Mouse (Mus musculus): ENCODE data around the gene Nxph1. TPM values are rescaled to one million over a fixed set of nuclear protein-coding genes. Genes with fewer than 3 reads are reported as not detected.

Gene Nxph1
- polyA plus RNA-seq, 2 experiments, result not detected

DNA sequence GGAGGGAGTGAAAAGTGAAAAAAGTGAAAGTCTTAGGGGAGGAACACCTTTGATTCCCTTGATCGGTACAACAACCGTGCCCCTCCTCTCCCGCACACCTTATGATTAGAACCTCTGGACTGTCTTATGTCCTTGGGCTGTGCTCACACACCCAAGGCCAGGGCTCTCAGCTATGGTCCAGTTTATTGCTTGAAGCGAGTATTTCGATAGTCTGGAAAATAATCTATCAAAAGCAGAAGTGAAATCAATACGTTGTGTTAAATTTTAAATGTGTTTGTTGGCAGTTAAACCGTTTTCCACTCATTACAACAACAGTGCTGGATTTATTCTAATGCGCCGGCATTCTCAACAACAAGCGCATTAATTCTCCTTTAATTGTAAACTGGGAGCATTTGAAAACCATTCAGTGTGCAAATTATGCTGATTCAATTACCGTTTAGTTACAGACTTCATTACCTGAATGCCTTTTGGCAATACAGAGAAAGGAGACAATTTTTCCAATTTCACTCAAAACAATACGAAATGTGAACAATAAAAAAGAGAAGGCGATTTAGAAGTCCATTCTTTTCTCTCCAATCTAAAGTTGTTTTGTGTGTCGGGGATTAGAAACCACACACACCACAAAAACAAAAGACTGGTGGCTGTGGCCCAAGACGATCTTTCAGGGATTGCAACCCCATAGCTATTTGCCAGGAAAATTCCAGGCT, 3.8 kb downstream of the Nxph1 start:
- H3K4me1 ChIP-seq (replicated peaks; ENCODE audit: control insufficient read depth in 2 of 2, insufficient read depth in 2 of 2, low read length in 1 of 2), result no peaks in the 10 kb centered on the region
- H3K27me3 ChIP-seq (ENCODE audit: control insufficient read depth, insufficient read depth, low read length), result peaks cover 84% of the 10 kb centered on the region
- H3K4me3 ChIP-seq (ENCODE audit: insufficient read depth in 1 of 2, low read depth in 2 of 2, low read length in 2 of 2), result no peak overlapping the region
- no peak for DNase-seq (ENCODE audit: low read depth in 3 of 3, low spot score in 3 of 3)
- ATAC-seq (ENCODE audit: insufficient read depth), result no peak
- no peak overlapping the region for H3K27ac ChIP-seq
- 17% methylated on average over 15 of the region's 15 CpGs for WGBS (ENCODE audit: insufficient replicate concordance)
- no peaks in the 10 kb centered on the region for H3K9me3 ChIP-seq (ENCODE audit: control insufficient read depth, low read length)
- H3K36me3 ChIP-seq (replicated peaks; ENCODE audit: control insufficient read depth, insufficient read depth, low read depth), result no peaks in the 10 kb centered on the region
- no peak overlapping the region for H3K4me2 ChIP-seq (ENCODE audit: low read depth)
- no peak for TF ChIP-seq CTCF (IDR thresholded peaks at IDR 0.05; ENCODE audit: low read depth)
- TF ChIP-seq EP300 (IDR thresholded peaks at IDR 0.05; ENCODE audit: low read depth), result no peak
- no peak overlapping the region for H3K9ac ChIP-seq (replicated peaks)

GRCm38 (mm10) chr6:8955817-8956529, 7.7 kb downstream of the Nxph1 start:
- WGBS (ENCODE audit: insufficient replicate concordance), result 3% methylated on average over 35 of the region's 35 CpGs
- Histone ChIP-seq H3K9me3 (ENCODE audit: control insufficient read depth, low read length) (no peaks in the 10 kb centered on the region), H3K4me1 (replicated peaks; ENCODE audit: control insufficient read depth in 2 of 2, insufficient read depth in 2 of 2, low read length in 1 of 2) (no peaks in the 10 kb centered on the region), H3K4me3 (ENCODE audit: insufficient read depth in 1 of 2, low read depth in 2 of 2, low read length in 2 of 2) (no peak overlapping the region), H3K9ac (replicated peaks) (no peak overlapping the region), H3K4me2 (ENCODE audit: low read depth) (no peak overlapping the region), H3K27me3 (ENCODE audit: control insufficient read depth, insufficient read depth, low read length) (peaks cover 54% of the 10 kb centered on the region), H3K27ac (no peak overlapping the region), H3K36me3 (replicated peaks; ENCODE audit: control insufficient read depth, insufficient read depth, low read depth) (no peaks in the 10 kb centered on the region)
- no peak for TF ChIP-seq CTCF (IDR thresholded peaks at IDR 0.05; ENCODE audit: low read depth)
- TF ChIP-seq EP300 (IDR thresholded peaks at IDR 0.05; ENCODE audit: low read depth), result no peak
- DNase-seq (ENCODE audit: low read depth in 3 of 3, low spot score in 3 of 3) (no peak), ATAC-seq (ENCODE audit: insufficient read depth) (no peak)

- no peak for DNase-seq (ENCODE audit: low read depth in 3 of 3, low spot score in 3 of 3)
- Histone ChIP-seq H3K9me3 (ENCODE audit: control insufficient read depth, low read length) (no peaks in the 10 kb centered on the region), H3K4me3 (ENCODE audit: insufficient read depth in 1 of 2, low read depth in 2 of 2, low read length in 2 of 2) (no peak overlapping the region), H3K4me1 (replicated peaks; ENCODE audit: control insufficient read depth in 2 of 2, insufficient read depth in 2 of 2, low read length in 1 of 2) (no peaks in the 10 kb centered on the region), H3K27ac (no peak overlapping the region), H3K4me2 (ENCODE audit: low read depth) (no peak overlapping the region), H3K9ac (replicated peaks) (no peak overlapping the region), H3K36me3 (replicated peaks; ENCODE audit: control insufficient read depth, insufficient read depth, low read depth) (no peaks in the 10 kb centered on the region), H3K27me3 (ENCODE audit: control insufficient read depth, insufficient read depth, low read length) (peaks cover 44% of the 10 kb centered on the region)
- TF ChIP-seq EP300 (IDR thresholded peaks at IDR 0.05; ENCODE audit: low read depth), result no peak
- TF ChIP-seq CTCF (IDR thresholded peaks at IDR 0.05; ENCODE audit: low read depth), result no peak
- no peak for ATAC-seq (ENCODE audit: insufficient read depth)
- 5% methylated on average over 25 of the region's 25 CpGs for WGBS (ENCODE audit: insufficient replicate concordance)
These were observed 8.7 kb downstream of the Nxph1 start for GRCm38 (mm10) chr6:8956743-8957528.

DNA sequence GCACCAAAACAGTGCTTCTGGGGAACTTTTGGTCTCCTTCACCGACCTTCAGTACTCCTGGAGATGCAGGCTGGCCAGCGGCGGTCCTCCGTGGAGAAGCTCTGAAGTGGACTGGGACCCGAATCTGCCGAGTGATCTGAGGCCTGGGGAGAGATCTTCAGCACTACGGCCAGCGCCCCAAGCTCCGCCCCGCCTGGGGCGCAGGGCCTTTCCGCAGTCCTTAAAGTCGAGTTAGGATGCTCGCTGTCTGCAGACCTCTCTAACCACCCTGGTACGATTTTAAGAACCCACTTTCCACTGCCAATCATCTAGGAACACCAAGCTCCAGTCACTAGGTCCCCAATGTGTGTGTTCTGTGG, 9.3 kb downstream of the Nxph1 start:
- TF ChIP-seq EP300 (IDR thresholded peaks at IDR 0.05; ENCODE audit: low read depth) (no peak), CTCF (IDR thresholded peaks at IDR 0.05; ENCODE audit: low read depth) (no peak)
- Histone ChIP-seq H3K4me2 (ENCODE audit: low read depth) (no peak overlapping the region), H3K4me1 (replicated peaks; ENCODE audit: control insufficient read depth in 2 of 2, insufficient read depth in 2 of 2, low read length in 1 of 2) (no peaks in the 10 kb centered on the region), H3K9me3 (ENCODE audit: control insufficient read depth, low read length) (no peaks in the 10 kb centered on the region), H3K36me3 (replicated peaks; ENCODE audit: control insufficient read depth, insufficient read depth, low read depth) (no peaks in the 10 kb centered on the region), H3K9ac (replicated peaks) (no peak overlapping the region), H3K27ac (no peak overlapping the region), H3K4me3 (ENCODE audit: insufficient read depth in 1 of 2, low read depth in 2 of 2, low read length in 2 of 2) (no peak overlapping the region), H3K27me3 (ENCODE audit: control insufficient read depth, insufficient read depth, low read length) (peaks cover 39% of the 10 kb centered on the region)
- WGBS (ENCODE audit: insufficient replicate concordance), result 1% methylated on average over 15 of the region's 15 CpGs
- no peak for DNase-seq (ENCODE audit: low read depth in 3 of 3, low spot score in 3 of 3)
- no peak for ATAC-seq (ENCODE audit: insufficient read depth)
